Mouse (Mus musculus) macrophage (primary cell): Measurements from ENCODE around the gene Ubr4. TPM values are rescaled to one million over a fixed set of nuclear protein-coding genes. Genes with fewer than 3 reads are reported as not detected.
"Not testable (repeated sequence)": the region's sequence is repeated elsewhere in the genome, so short reads cannot be mapped to it uniquely, and the experiment has no call there.

Experiments
- H3K27ac ChIP-seq: fragments of 350-480 bp; formaldehyde crosslinking; 2 replicates; pipeline ENCODE4 v1.9.0; 2021
- H3K36me3 ChIP-seq: fragments of 350-480 bp; formaldehyde crosslinking; 2 replicates; pipeline ENCODE4 v1.9.0; 2021; ENCODE audit errors: inconsistent target
- H3K4me3 ChIP-seq: fragments of 350-480 bp; formaldehyde crosslinking; 2 replicates; pipeline ENCODE4 v1.9.0; 2021; ENCODE audit errors: inconsistent target
- H3K79me2 ChIP-seq: fragments of 350-480 bp; formaldehyde crosslinking; 2 replicates; pipeline ENCODE4 v1.9.0; 2021; ENCODE audit errors: inconsistent target
- WGBS: methylation state at CpG from one replicate; pipeline ENCODE4 v1.1.7; 2026; ENCODE audit warnings: inconsistent platforms; ENCODE audit not compliant: missing documents; 5-methylcytosine and 5-hydroxymethylcytosine counted together
- polyA plus RNA-seq: library from polyadenylated mRNA; stranded (reverse); fragments of 250-400 nt; gene quantifications from 3 replicates; pipeline ENCODE4 v1.2.4, GENCODE M21; 2018; ENCODE audit warnings: inconsistent platforms

The Ubr4 gene
- polyA plus RNA-seq, 1 experiment from 2014 or later, result 123 TPM

- H3K4me3 ChIP-seq, result peak overlapping the region; percentile 97
- H3K36me3 ChIP-seq, result peaks cover 14% of the 10 kb centered on the region
- WGBS, result under 1% methylated on average over 46 of the region's 54 CpGs
- peak overlapping the region; percentile 72 for H3K27ac ChIP-seq
- H3K79me2 ChIP-seq, result peaks cover 61% of the 10 kb centered on the region
These were observed 27.9 kb downstream of the Ubr4 start for GRCm38 (mm10) chr4:139380207-139380748.

- H3K36me3 ChIP-seq, result peaks cover 9% of the 10 kb centered on the region; the same call in 1 of the 2 replicates
- under 1% methylated on average over 43 of the region's 44 CpGs for WGBS
- peak overlapping the region; percentile 49 for H3K27ac ChIP-seq
- H3K79me2 ChIP-seq, result peaks cover 67% of the 10 kb centered on the region
- peak overlapping the region; percentile 82 for H3K4me3 ChIP-seq
These were observed 28.5 kb downstream of the Ubr4 start for GRCm38 (mm10) chr4:139380775-139381451.

- Histone ChIP-seq H3K4me3 (peak overlapping the region; percentile 82), H3K79me2 (peaks cover 73% of the 10 kb centered on the region), H3K27ac (peak overlapping the region; percentile 49), H3K36me3 (0 out of 2 replicates have a peak, but pooled peaks cover 6% of the 10 kb centered on the region)
- WGBS, result 9% methylated on average over 4 of the region's 4 CpGs
These were observed 29.0 kb downstream of the Ubr4 start for GRCm38 (mm10) chr4:139381452-139381845.

- Histone ChIP-seq H3K79me2 (peaks cover 81% of the 10 kb centered on the region), H3K4me3 (peak overlapping the region; percentile 82), H3K36me3 (0 out of 2 replicates have a peak, but pooled peaks cover 6% of the 10 kb centered on the region)
These were observed 29.8 kb downstream of the Ubr4 start for GRCm38 (mm10) chr4:139382231-139382630.

GRCm38 (mm10) chr4:139385841-139386240, 33.4 kb downstream of the Ubr4 start:
- Histone ChIP-seq H3K36me3 (peaks cover 31% of the 10 kb centered on the region), H3K79me2 (peaks cover 100% of the 10 kb centered on the region)
- H3K27ac ChIP-seq, H3K4me3 ChIP-seq: not testable (repeated sequence)
- WGBS, result 98% methylated on average over 5 of the region's 5 CpGs

More at GRCm38 (mm10) chr4:139382231-139382630, 29.8 kb downstream of the Ubr4 start:
- 18% methylated on average over 7 of the region's 7 CpGs for WGBS
- peak overlapping the region; percentile 49; the same call in 1 of the 2 replicates for H3K27ac ChIP-seq

GRCm38 (mm10) chr4:139386869-139387319, 34.5 kb downstream of the Ubr4 start:
- WGBS, result 95% methylated on average over 6 of the region's 6 CpGs
- H3K4me3 ChIP-seq, result no peak overlapping the region
- peaks cover 42% of the 10 kb centered on the region for H3K36me3 ChIP-seq
- H3K27ac ChIP-seq, result no peak overlapping the region
- peaks cover 93% of the 10 kb centered on the region for H3K79me2 ChIP-seq

GRCm38 (mm10) chr4:139389557-139389956, 37.1 kb downstream of the Ubr4 start:
- 98% methylated on average over 4 of the region's 4 CpGs for WGBS
- Histone ChIP-seq H3K27ac (no peak overlapping the region), H3K36me3 (peaks cover 66% of the 10 kb centered on the region), H3K4me3 (no peak overlapping the region), H3K79me2 (peaks cover 67% of the 10 kb centered on the region)

GRCm38 (mm10) chr4:139395431-139395830, 43.0 kb downstream of the Ubr4 start:
- 79% methylated on average over 2 of the region's 2 CpGs for WGBS
- H3K79me2 ChIP-seq, result peaks cover 8% of the 10 kb centered on the region; the same call in 1 of the 2 replicates
- H3K36me3 ChIP-seq, result peaks cover 92% of the 10 kb centered on the region
- no peak overlapping the region for H3K27ac ChIP-seq
- no peak overlapping the region for H3K4me3 ChIP-seq

- 97% methylated on average over 5 of the region's 5 CpGs for WGBS
- Histone ChIP-seq H3K36me3 (peaks cover 95% of the 10 kb centered on the region), H3K27ac (no peak overlapping the region), H3K4me3 (no peak overlapping the region), H3K79me2 (no peaks in the 10 kb centered on the region)
These were observed 48.1 kb downstream of the Ubr4 start for GRCm38 (mm10) chr4:139400487-139400886.

GRCm38 (mm10) chr4:139403214-139403613, 50.8 kb downstream of the Ubr4 start:
- 91% methylated on average over 13 of the region's 14 CpGs for WGBS
- Histone ChIP-seq H3K36me3 (peaks cover 97% of the 10 kb centered on the region), H3K4me3 (no peak overlapping the region), H3K79me2 (no peaks in the 10 kb centered on the region), H3K27ac (no peak overlapping the region)

- 94% methylated on average over 3 of the region's 3 CpGs for WGBS
- H3K79me2 ChIP-seq, result no peaks in the 10 kb centered on the region
- H3K36me3 ChIP-seq, result peaks cover 100% of the 10 kb centered on the region
- no peak overlapping the region for H3K27ac ChIP-seq
- no peak overlapping the region for H3K4me3 ChIP-seq
These were observed 58.9 kb downstream of the Ubr4 start for GRCm38 (mm10) chr4:139411351-139411750.

GRCm38 (mm10) chr4:139417868-139418267, 65.5 kb downstream of the Ubr4 start:
- no peaks in the 10 kb centered on the region for H3K79me2 ChIP-seq
- H3K27ac ChIP-seq, result no peak overlapping the region
- peaks cover 98% of the 10 kb centered on the region for H3K36me3 ChIP-seq
- WGBS, result 80% methylated on average over 1 of the region's 1 CpGs
- no peak overlapping the region for H3K4me3 ChIP-seq

GRCm38 (mm10) chr4:139421621-139422020, 69.2 kb downstream of the Ubr4 start:
- WGBS, result 97% methylated on average over 7 of the region's 7 CpGs
- peaks cover 98% of the 10 kb centered on the region for H3K36me3 ChIP-seq
- no peak overlapping the region for H3K4me3 ChIP-seq
- H3K79me2 ChIP-seq, result no peaks in the 10 kb centered on the region
- no peak overlapping the region for H3K27ac ChIP-seq

- WGBS, result 93% methylated on average over 2 of the region's 2 CpGs
- Histone ChIP-seq H3K4me3 (no peak overlapping the region), H3K27ac (no peak overlapping the region), H3K79me2 (no peaks in the 10 kb centered on the region), H3K36me3 (peaks cover 98% of the 10 kb centered on the region)
These were observed 70.0 kb downstream of the Ubr4 start for GRCm38 (mm10) chr4:139422409-139422808.

- Histone ChIP-seq H3K79me2 (no peaks in the 10 kb centered on the region), H3K4me3 (no peak overlapping the region), H3K27ac (no peak overlapping the region), H3K36me3 (peaks cover 98% of the 10 kb centered on the region)
- WGBS, result 78% methylated on average over 2 of the region's 2 CpGs
These were observed 70.9 kb downstream of the Ubr4 start for GRCm38 (mm10) chr4:139423270-139423669.
